Mouse (Mus musculus) 416B (cell line): ENCODE measurements around the gene Mup16.
A peak's percentile ranks its signal among the peaks of the same experiment; 100 is the strongest.
"Not testable (repeated sequence)": the region's sequence is repeated elsewhere in the genome, so short reads cannot be mapped to it uniquely, and the experiment has no call there.

ENCODE experiments used
- DNase-seq: peaks from one replicate; pipeline ENCODE4 v3.0.0; 2011; ENCODE audit warnings: low read depth

Mup16 gene

GRCm38 (mm10) chr4:61519431-61519830 is at the start of gene Mup16:
TSS of gene Mup16 (minus strand) at chr4:61519531.
- DNase-seq, result not testable (repeated sequence)

DNA sequence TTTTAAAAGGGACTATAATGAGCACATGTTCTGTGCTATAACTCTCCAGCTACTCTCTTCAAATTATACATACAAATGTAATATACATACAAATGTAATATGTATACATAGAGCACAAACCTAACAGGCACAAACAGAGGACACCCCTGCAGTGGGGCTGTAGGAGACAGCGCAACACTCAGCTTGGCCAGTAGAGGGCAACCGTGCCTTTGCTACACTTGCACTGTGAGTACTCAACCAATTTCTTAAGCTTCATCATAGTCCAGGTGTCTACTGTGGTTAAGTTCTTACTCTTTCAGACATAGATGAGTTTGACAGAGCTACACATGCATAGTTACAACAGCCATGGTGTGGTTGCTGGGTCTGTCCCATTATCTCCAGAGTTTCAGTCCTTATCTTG is 36.6 kb upstream of the Mup16 start:
- peak; percentile 19 for DNase-seq
